Mouse (Mus musculus) cerebral cortex, adult 2 months (tissue): Measurements from ENCODE around the gene Itm2b.

Experiments used
- WGBS: fragments of 180-500 bp; shearing (Covaris S2); methylation state at CpG from one replicate; pipeline ENCODE4 v1.1.7; 2018; 5-methylcytosine and 5-hydroxymethylcytosine counted together

The Itm2b gene

DNA sequence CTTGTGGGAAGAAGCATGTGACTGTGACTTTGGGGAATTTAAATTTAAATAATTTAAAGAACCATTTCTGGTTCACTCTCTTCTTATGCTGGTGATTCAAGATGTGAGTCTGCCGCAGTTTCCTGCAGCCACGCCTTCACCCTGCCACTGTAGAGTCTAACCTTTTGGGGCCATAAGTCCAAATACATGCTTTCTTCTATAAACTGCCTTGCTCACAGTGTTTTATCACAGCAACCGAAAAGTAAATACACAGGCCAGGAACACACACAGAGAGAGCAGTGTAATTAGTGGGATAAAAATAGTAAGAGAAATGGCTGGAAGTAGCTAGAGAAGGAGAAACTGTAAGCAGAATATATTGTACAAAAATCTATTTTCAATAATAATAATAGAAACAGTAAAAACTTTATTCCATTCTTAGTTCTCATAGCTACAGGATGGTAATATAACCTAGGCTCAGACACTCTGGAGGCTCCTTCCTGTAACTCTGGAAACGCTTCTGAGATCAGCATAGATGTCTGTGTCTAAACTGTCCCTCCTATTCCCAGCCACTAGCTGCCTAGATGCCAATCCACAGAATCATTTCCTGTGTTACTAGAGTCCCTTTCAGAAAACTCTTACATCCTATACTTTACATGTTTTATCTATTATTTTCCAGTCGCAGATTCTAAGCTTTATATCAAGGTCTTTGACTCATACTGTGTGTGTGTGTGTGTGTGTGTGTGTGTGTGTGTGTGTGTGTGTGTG, 9.3 kb upstream of the Itm2b start:
- WGBS, result 73% methylated on average over 5 of the region's 5 CpGs

DNA sequence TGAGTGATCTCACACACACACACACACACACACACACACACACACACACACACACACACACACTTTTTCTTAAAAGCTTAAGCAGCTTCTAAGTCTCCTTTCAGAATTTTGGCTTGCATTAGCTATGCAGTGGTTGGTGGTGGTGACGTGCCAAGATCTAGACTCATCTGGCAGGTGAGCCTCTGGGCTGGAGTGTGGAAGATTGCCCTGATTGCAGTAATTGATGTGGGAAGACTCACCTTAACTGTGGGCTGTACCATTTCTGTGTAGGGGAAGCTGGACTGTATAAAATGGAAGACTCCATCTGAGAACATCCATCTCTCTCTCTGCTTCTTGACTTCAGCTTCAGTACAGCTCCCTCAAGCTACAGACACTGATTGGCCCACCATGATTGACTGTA, 6.4 kb upstream of the Itm2b start:
- 95% methylated on average over 1 of the region's 1 CpGs for WGBS

DNA sequence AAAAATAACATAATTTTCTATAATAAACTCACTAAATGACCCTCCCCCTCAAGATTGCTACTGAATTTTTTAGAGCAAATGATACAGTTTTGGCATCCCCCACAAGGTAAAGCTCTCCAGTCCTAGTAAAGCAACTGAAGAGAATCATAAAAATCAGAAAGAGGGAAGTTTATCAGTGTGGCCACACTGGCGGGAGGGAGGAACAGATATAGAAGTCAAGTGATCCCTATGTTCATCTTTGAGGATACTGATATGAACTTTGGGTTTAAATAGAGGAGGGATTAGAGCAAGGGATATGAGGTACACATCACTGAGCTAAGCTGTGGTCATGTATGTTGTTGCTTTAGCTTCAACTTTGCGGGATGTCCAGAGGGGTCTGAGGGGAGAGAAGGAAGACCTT, 5.1 kb upstream of the Itm2b start:
- 95% methylated on average over 2 of the region's 2 CpGs for WGBS

DNA sequence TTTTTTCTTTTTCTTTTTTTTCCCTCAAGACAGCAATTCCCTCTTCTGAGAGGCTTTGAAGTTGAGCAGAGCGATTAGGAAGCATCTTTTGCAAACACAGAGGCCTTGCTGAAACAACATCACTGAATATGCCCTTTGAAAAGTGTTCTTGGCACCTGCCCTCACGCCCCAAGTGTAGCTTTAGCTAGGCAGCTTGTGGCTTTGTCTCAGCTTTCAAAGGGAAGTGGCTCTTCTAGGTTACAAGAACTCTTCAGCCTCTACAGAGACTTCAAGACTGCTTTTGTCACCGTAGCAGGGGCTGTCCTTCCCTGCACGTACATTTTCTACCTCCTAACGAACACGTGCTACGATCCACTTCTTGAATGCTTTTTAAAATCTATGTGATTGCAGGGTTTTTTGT, 4.0 kb upstream of the Itm2b start:
- 58% methylated on average over 7 of the region's 7 CpGs for WGBS

DNA sequence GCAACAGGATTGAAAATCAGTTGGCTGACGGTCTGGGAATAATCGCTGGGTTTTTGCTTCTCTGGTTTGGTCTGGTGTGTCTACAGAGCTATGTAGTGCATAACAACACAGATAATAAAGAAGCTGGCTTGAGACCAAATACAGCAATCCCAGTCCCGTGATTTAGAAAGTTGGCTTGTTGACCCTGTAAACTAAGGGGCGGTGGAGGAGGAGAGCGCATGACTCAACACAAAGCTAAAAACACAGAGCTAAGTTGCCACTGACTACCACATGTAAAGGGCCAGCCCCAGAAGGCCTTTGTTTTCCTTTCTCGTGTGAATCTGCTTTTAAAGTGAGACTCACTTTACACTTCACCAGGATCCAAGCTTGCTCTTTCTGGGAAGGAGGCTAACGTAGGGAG, 3.5 kb upstream of the Itm2b start:
- 38% methylated on average over 7 of the region's 7 CpGs for WGBS

DNA sequence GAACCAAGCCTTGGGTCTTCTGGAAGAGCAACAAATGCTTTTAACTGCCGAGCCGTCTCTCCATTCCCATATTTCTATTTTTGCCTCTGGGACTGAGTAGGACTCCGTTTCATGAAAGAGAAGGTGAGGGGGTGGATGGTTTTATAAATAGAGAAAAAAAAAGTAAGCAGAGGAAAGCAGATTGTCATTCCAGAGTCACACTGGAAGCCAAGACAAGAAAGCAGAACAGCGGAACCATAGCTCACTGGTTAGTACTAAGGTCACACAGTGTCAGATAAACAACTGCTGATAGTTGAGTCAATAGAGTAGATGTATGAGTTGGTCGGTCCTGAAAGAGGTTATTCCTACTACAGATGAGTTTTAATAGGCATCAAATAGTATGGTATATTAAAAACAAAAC, 1.4 kb upstream of the Itm2b start:
- WGBS, result 45% methylated on average over 5 of the region's 5 CpGs

DNA sequence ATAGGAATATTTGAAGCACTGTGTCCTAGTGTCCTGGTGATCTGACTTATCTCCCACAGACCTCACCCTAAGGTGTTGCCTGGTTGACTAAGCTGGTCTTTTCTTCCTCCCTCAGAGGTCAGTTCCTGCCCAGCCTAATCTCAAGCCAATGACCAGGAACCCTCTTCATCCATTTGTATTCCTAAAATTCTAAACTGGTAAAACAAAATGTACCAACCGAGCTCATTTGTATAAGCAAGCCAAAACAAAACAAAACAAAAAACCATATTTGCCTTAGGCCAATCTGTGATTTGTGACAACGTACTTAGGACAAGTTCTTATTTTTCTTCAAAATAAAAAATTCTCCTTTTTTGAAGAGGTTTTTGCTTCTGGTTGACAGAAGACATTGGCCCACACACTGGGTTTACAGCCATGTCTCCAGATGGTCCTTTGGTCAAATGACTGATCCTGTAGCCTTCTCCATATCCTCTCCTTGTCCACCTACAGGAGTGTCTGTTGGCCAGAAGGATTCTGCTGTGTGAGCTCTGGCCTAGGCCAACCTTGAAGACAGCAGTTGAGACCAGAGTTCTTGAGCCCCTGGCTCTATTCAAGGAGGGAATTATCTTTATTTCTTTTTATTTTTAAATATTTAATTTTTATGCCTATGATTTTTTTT, 758 bp upstream of the Itm2b start:
- WGBS, result 50% methylated on average over 2 of the region's 2 CpGs

DNA sequence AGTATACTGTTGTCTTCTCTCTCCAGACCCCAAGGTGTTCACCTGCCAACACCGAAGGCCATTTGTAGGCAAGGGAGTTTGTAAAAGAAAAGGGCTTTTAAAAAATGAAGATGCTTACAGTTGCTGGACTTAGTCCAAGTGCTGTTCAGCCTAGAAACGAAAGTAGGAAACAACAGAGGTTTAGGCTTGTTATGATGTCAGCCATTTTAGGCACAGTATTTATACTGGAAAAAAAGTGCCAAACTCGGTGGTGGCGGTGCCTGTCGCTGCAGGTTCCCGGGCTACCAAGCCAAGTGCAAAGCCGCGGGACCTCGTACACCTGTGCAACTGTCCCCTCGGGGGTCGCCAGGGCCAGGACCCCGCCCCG, 560 bp downstream of the Itm2b start:
- WGBS, result under 1% methylated on average over 13 of the region's 13 CpGs

DNA sequence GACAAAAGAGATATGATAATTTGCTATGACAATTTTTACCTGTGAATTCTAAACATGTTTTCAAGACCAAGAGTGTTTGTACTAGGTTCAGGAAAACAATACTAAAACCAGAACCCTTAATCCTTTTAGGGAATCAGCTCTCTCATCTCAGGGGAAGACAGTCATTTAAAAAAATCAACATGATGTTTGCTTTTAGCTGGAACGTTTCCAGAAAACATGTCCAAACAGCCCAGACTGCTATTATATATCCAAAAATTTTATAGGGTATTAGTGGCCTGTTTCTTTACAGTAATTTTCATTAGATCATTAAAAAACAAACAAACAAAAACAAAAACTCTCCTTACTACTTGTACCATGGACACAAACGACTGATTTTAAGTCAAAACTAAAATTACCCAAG, 1.3 kb downstream of the Itm2b start:
- 7% methylated on average over 2 of the region's 2 CpGs for WGBS

DNA sequence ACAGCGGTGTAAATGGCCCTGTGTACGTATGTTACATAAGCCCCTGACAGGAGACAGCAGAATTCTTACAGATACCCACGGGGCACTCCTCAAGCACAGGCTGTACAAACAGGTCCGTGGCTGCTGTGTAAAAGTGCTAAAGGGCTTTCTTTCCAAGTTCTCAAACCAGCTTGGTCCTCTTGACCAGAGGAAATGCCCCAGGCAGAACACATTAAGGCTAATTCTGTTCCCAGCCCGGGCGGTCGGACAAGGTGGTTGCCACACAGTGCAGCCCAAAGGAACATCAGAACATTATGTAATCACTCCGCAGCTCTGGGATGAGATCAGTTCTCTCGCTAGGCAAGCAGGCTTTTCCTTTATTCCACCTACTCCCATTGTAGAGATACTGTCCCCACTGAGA, 2.4 kb downstream of the Itm2b start:
- WGBS, result 4% methylated on average over 9 of the region's 9 CpGs

DNA sequence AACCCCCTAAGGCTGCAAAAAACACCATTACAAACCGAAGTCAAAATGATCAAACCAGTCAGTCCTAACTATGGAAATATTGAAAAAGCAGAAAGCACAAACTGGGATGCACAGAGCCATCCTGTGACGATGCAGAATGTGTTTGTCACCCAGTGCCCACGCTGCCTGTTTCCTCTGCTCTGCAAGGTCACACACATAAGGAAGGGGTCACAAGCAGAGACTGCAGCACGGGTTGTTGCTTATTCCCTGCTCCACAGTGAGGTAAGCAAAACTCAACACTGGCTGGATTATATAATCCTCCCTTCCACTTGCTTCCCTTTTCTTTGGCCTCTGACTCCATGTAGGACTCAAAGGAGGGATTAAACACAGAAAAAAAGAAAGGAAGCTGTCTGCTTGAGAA, 3.5 kb downstream of the Itm2b start:
- 31% methylated on average over 4 of the region's 4 CpGs for WGBS

DNA sequence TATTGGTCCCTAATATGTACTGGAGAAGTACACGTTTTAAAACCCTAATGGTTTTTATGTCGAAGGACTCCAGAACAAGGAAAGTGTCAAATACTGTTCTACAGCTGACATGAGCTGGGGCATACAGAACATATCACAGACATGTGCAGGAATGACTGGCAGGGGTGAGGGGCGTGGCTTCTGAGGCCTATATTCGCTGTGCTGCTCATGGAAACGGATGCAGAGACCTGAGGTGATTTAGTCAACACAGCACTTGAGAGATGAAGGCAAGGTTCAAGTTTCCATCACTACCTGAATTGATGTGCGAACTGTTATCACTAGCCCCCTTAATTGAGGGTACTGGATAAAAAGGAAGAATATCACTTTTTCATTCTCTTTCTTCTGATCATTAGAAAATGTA, 7.3 kb downstream of the Itm2b start:
- 76% methylated on average over 6 of the region's 6 CpGs for WGBS

DNA sequence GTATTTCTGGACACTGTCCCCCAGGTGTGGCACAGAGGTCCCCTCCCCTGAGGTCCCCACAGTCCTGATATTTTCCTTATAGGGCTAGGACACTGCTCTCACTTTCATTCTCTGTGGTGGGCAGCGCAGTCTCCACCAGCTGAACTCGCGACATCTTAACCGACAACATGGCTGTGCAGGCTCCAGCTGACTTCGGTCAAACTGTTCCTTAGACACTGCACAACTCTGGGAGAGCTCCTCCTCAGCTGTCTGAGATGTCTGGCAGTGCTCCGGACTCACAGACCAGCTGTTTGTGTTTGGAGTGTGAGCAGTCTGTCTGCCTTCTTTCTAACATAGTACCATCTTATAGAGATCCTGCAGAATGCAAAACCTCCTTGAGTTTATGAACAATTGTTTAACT, 8.2 kb downstream of the Itm2b start:
- WGBS, result 49% methylated on average over 6 of the region's 6 CpGs

DNA sequence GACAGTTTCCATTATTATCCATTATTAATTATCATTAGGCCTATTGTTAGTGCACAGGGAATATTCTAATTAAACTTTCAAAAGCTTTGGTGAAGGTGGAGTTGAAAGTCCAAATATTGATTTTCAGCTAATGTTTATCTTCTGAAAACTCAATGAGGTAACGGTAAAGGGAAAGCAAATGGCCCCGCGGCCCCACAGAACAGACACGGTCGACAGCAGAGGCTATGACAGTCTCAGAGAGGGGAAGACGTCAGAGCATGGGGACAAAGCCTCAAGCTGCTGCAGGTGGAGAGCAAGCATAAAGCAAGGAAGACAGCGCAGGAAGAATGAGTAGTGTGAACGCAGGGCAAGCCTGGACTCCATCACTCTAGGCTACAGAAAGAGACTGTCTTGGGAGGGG, 9.2 kb downstream of the Itm2b start:
- WGBS, result 37% methylated on average over 7 of the region's 8 CpGs

DNA sequence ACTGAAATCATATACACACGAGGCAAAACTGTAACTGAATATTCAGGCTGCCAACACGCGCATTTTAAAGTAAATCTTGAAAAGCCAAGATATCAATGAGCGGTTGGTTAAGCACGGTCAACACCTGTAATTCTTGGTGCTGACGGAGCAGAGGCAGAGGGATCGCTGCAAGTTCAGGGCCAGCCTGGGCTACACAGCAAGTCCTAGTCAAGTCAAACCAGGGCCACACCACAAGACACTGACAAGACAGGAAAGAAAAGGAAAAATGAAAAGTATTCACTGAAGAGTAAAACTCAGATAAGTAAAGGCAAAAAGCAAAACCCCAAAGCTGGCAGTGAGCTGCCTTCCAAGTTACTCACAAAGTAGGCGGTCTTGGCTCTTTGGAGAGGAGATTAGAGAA, 9.6 kb downstream of the Itm2b start:
- WGBS, result 71% methylated on average over 8 of the region's 8 CpGs

DNA sequence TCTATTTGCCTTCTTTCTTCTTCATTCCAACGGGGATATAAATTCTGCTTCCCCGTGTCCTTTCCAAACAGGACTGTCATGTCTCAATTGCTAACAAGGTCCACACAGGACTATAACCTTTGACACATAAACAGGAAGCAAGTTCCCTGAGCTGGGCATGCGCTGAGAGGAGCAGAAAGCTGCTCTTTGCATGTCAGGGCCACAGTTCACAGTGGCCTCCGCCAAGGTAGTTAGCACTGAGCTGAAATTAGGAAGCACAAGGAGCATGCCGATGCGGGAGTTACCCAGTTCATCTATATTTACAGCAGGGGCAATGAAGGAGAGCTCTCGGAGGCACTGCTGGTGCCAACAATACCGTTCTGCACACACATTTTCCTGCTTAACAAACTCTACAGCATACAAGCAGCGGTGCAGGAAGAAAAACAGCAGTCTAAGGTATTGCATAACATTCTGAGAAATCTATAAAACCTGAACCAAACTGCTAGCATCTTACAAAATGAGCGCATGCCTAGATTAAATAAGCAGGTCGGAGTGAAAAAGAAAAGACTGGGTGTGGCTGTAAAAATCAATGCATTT, 10.7 kb downstream of the Itm2b start:
- WGBS, result 38% methylated on average over 11 of the region's 11 CpGs

DNA sequence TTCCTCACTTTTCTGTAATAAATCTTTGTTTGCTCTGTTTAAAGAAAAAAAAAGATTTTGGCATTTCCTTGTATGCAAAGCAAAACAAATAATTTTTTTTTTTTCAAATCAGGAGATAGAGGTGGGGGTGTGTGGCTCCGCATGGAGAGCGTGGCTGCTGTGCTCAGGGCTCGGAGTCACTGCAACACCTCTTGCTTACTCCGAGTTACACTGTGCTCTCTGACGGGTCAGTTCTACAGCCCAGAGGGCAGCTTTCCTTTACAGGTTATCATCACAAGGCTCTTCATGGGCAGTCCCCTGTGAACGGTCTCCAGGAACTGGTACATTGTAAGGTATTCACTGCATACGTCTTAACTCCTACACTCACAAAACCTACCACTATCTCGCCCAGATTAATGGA, 11.5 kb downstream of the Itm2b start:
- 57% methylated on average over 8 of the region's 8 CpGs for WGBS

DNA sequence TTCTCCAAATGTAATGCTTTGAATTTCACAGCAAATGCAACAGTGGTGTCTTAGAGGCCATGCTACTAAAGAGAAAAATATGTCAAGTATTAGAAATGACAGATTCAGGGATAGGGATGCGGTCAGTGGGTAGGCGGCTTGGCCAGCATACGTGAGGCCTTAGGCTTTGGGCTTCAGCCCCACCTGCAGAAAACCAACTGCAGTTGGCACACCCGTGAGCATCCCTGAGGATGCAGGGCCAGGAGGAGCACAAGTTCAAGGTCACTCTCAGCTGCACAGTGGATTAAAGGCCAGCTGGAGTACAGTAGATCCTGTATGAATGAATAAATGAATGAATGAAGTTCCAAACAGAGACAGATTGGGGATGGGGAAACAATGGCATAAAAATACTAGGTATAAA, 12.1 kb downstream of the Itm2b start:
- WGBS, result 81% methylated on average over 4 of the region's 4 CpGs

DNA sequence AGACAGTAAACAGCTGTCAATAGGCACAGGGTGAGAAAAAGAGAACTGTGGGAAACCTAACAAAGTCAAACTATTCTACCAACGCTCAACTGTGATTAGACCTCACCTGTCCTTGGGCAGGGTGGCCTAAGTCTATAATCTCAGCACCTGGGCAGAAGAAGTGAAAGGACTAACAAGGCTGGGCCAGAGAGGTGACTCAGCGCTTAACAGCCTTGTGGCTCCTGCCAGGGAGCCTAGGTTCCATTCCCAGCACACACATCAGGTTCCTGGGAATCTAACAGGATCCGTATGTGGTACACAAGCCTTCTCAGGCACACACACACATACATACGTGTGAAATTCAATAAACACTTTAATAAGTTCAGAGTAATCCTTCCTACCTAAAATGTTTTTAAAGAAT, 13.5 kb downstream of the Itm2b start:
- WGBS, result 85% methylated on average over 4 of the region's 4 CpGs

DNA sequence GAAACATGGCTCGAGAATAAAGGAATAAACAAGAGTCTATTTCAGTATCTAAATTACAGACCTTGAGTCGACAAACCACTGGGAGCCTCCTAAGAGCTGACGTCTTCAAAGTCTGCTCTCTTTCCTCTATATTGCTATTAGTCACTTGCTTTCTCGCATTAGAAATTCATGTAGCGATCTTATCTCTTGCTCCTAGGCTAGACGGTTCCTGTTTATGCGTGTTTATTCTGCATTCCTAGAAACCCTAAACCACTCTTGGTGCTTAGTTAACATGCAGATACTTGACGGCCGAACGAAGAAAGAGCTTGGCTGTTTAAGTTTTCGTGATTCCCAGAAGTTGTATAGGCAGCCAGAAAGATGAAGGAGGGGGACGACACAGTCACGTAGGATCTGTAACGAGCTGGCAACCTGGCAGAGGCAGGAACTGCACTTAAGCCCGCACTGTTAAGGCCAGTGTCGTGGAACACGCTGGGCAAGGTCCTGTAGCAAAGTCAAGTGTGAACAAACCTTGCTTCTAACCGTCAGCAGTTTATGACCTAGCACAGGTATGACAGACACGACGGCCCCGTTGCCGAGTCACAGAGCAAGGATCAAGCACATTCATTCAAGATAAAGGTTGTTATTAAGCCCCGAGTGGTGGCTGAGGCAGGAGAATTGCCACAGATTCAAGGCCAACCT, 14.3 kb downstream of the Itm2b start:
- 57% methylated on average over 23 of the region's 23 CpGs for WGBS

DNA sequence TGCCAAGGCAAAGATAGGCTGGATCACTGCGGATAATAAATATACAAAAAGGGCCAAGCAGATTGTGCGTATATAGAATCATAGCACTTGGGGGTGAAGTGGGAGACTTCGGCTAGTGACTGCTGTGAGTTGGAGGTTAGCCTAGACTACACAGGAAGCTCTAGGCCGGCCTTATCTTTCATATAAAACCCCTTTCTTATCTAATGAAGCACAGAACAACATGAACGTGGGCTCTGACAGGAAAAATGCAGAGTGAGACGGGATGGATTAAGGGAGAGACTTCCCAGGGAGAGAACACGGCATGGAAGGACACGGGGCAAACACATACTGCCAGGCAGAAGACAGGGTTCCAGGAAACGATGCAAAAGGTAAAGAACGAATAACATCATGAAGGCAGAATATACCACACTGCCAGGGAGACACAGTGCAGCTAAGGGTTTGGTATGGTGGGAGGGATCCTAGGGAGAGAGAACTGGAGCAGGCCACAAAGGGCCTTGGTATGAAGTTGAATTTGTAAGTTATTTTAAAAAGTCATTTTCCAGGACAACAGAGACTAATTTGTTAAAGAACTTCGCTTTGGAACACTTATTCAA, 14.9 kb downstream of the Itm2b start:
- WGBS, result 55% methylated on average over 11 of the region's 11 CpGs

DNA sequence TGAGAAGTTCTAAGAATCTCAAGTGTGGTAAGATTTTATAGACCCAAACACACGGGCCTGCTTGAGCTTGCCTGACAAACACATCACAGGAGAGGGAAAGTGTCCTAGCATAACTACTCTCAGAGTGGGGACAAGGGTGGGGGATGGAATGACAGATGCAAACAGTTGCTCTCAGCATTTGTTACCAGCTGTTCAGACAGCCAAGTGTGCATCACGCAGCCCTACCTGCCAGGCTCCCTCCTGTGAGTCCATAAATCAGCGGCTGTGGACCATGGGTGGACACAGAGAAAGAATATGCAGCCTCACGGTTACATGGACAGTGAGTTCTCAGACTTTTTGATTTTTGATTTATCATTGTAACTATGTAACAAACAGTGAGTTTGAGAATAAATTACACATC, 15.5 kb downstream of the Itm2b start:
- 77% methylated on average over 4 of the region's 4 CpGs for WGBS

DNA sequence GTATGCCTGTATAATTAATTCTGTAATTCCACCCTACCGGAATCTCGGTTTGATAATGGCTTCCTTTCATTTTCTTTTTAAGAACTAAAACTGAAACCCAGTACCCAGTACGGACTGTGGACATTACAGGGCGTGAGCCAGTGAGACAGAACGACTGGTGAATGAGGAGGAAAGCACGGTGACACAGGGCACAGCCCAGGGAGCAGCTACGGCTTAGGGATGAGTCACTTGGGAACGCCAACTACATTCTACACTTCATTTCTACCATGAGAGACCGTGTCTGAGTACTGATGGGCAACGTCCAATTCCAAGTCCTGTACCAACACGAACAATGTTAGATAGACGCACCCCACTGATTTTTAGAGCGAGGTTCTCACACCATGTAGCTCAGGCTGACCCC, 16.1 kb downstream of the Itm2b start:
- WGBS, result 76% methylated on average over 13 of the region's 13 CpGs
